15 mouse cellular contexts compared by ENCODE assay signal in the genomic region with DNA sequence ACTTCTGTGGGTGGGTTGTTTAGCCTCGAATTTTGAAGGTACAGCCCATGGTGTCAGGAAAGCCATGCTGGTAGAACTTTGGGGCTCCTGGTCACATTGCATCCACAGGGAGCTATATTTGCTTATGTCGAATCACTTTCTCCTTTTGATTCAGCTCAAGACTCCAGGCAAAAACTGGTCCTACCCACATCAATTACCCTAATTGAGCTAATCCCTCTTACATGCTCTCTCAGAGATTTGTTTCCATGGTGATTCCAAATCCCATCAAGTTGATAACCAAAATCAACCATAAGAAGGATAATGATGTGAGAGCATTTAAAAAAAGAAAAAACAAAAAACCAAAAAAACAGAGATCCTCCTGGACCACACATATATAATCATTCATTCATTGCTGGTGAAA.
"Had no signal": no experiment of that assay in that cellular context is flagged by ENCODE, and none has a peak within 500 bp of the region (broad histone marks: within the 10 kb centered on the region; RNA-seq: fewer than 3 reads in every experiment).

No protein-coding gene starts in this region.

- H3K4me3 ChIP-seq: limb, embryonic 13.5 days; stomach, embryonic 15.5 days had no signal

- H3K36me3 ChIP-seq: stomach, embryonic 15.5 days had no signal

- H3K9me3 ChIP-seq: limb, embryonic 13.5 days; stomach, embryonic 15.5 days had no signal

- ATAC-seq: midbrain, embryonic 16.5 days had no signal

- H3K27me3 ChIP-seq: stomach, embryonic 15.5 days had no signal

- H3K27ac ChIP-seq: kidney, postnatal 0 days; limb, embryonic 13.5 days; liver, embryonic 14.5 days; stomach, embryonic 15.5 days had no signal

- DNase-seq: kidney, adult 11 months; kidney, adult 9 months; kidney, postnatal 36 days; left cerebral cortex, postnatal 4 days; lung, adult 18-20 months; lung, postnatal 36 days; right cerebral cortex, postnatal 4 days; spleen, adult 18-20 months; thymus, adult 2 months; thymus, postnatal 25 days had no signal

- H3K9ac ChIP-seq: limb, embryonic 13.5 days; liver, embryonic 14.5 days; stomach, embryonic 15.5 days had no signal

- H3K4me2 ChIP-seq: limb, embryonic 13.5 days; stomach, embryonic 15.5 days had no signal
